Mouse (Mus musculus) bone marrow macrophage, adult 2 months (primary cell): ENCODE results near the gene Actrt2.

Experiments used
- CTCF ChIP-seq: IDR thresholded peaks from 2 replicates; pipeline ENCODE4 v1.5.1; 2012; ENCODE audit warnings: low read depth, mild to moderate bottlenecking, low read length, moderate library complexity
- POLR2A ChIP-seq: IDR thresholded peaks from 2 replicates; pipeline ENCODE4 v1.6.1; 2012; ENCODE audit warnings: mild to moderate bottlenecking, low read depth, low read length, borderline replicate concordance

- TF ChIP-seq CTCF (no peak), POLR2A (no peak)
Observed at GRCm38 (mm10) chr4:154630763-154631162, 36.9 kb downstream of the Actrt2 start.
